ENCODE assay signal across 17 mouse cellular contexts in the genomic region with DNA sequence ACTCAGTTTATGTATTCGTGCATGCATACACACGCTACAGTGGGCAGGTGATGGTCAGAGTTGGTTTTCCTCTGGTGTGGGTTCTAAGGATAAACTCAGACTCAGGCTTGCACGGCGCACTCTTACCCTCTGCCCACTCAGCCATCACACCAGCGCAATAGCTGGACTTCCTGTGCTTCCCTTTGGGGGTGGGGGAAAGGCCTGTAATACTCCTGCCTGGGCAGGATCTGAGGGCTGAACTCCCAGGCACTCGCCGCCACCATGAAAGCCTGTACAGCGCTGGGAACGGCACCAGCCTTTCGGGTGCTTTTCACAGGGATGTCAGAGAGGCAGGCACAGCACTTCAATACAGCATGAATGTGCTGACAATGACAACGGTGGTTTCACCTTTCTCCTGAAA. TPM values are rescaled to one million over a fixed set of nuclear protein-coding genes. Genes with fewer than 3 reads are reported as not detected.
DNase-seq lines count a peak whose midpoint lies in the region; ATAC-seq and TF ChIP-seq lines count a peak whose summit lies in the region.
"Had no signal": no experiment of that assay in that cellular context is flagged by ENCODE, and none has a peak within 500 bp of the region (broad histone marks: within the 10 kb centered on the region; RNA-seq: fewer than 3 reads in every experiment).

No protein-coding gene starts in this region.

- ATAC-seq in heart, embryonic 11.5 days (replicated peaks; ENCODE audit: insufficient number of reproducible peaks, low FRiP score, low TSS enrichment), result no peak
- ATAC-seq in hindbrain, postnatal 0 days, result no peak
- ATAC-seq in hindbrain, embryonic 11.5 days (ENCODE audit: low FRiP score), result no peak
- ATAC-seq in midbrain, embryonic 14.5 days (ENCODE audit: low FRiP score, low TSS enrichment), result no peak
- no peak for ATAC-seq in liver, postnatal 0 days
- no peak for ATAC-seq in intestine, embryonic 15.5 days
- ATAC-seq: midbrain, embryonic 15.5 days had no signal

- H3K27me3 ChIP-seq in heart, embryonic 11.5 days (ENCODE audit: control insufficient read depth, insufficient read depth, low read length), result no peaks in the 10 kb centered on the region
- H3K27me3 ChIP-seq in hindbrain, postnatal 0 days (ENCODE audit: insufficient read depth, low read length), result no peaks in the 10 kb centered on the region
- no peaks in the 10 kb centered on the region for H3K27me3 ChIP-seq in hindbrain, embryonic 11.5 days (ENCODE audit: control insufficient read depth, insufficient read depth, low read length)
- H3K27me3 ChIP-seq in midbrain, embryonic 10.5 days (ENCODE audit: low read depth, poor library complexity, severe bottlenecking), result no peaks in the 10 kb centered on the region
- H3K27me3 ChIP-seq in midbrain, embryonic 14.5 days (ENCODE audit: control insufficient read depth, insufficient read depth, low read length), result no peaks in the 10 kb centered on the region
- no peaks in the 10 kb centered on the region for H3K27me3 ChIP-seq in liver, postnatal 0 days (ENCODE audit: insufficient read depth, low read length)
- no peaks in the 10 kb centered on the region for H3K27me3 ChIP-seq in intestine, embryonic 15.5 days (replicated peaks)
- H3K27me3 ChIP-seq: midbrain, embryonic 15.5 days; stomach, embryonic 15.5 days had no signal

- no peak overlapping the region for H3K27ac ChIP-seq in heart, embryonic 11.5 days (ENCODE audit: low read depth, low read length)
- H3K27ac ChIP-seq in hindbrain, postnatal 0 days, result peak overlapping the region; percentile 36; the same call in 1 of the 2 replicates
- no peak overlapping the region for H3K27ac ChIP-seq in hindbrain, embryonic 11.5 days (ENCODE audit: low read depth, low read length)
- H3K27ac ChIP-seq in midbrain, embryonic 10.5 days (replicated peaks), result 0 out of 2 replicates have a peak overlapping the region, but pooled peaks have one; percentile 33
- no peak overlapping the region for H3K27ac ChIP-seq in midbrain, embryonic 14.5 days (replicated peaks; ENCODE audit: low read depth, low read length)
- H3K27ac ChIP-seq in liver, postnatal 0 days (ENCODE audit: low read depth), result 0 out of 2 replicates have a peak overlapping the region, but pooled peaks have one; percentile 9
- no peak overlapping the region for H3K27ac ChIP-seq in intestine, embryonic 15.5 days
- H3K27ac ChIP-seq: forebrain, embryonic 10.5 days; midbrain, embryonic 15.5 days; stomach, embryonic 15.5 days had no signal

- TF ChIP-seq CTCF in hindbrain, postnatal 0 days (IDR thresholded peaks at IDR 0.05; ENCODE audit: low read depth), result no peak
- no peak for TF ChIP-seq CTCF in liver, postnatal 0 days (IDR thresholded peaks at IDR 0.05; ENCODE audit: low read depth)

- H3K4me1 ChIP-seq in heart, embryonic 11.5 days (ENCODE audit: control insufficient read depth, insufficient read depth, low read length), result peaks cover 31% of the 10 kb centered on the region
- H3K4me1 ChIP-seq in hindbrain, postnatal 0 days (ENCODE audit: insufficient read depth, low read length), result no peaks in the 10 kb centered on the region
- H3K4me1 ChIP-seq in hindbrain, embryonic 11.5 days (replicated peaks; ENCODE audit: control insufficient read depth, insufficient read depth, low read length), result no peaks in the 10 kb centered on the region
- H3K4me1 ChIP-seq in midbrain, embryonic 10.5 days, result no peaks in the 10 kb centered on the region
- H3K4me1 ChIP-seq in midbrain, embryonic 14.5 days (ENCODE audit: control insufficient read depth, insufficient read depth, low read length), result no peaks in the 10 kb centered on the region
- H3K4me1 ChIP-seq in liver, postnatal 0 days (ENCODE audit: insufficient read depth), result peaks cover 12% of the 10 kb centered on the region
- peaks cover 6% of the 10 kb centered on the region; the same call in 1 of the 2 replicates for H3K4me1 ChIP-seq in intestine, embryonic 15.5 days (replicated peaks)

- no peak for TF ChIP-seq EP300 in liver, postnatal 0 days (IDR thresholded peaks at IDR 0.05; ENCODE audit: low read depth)

- no peak for DNase-seq in heart, adult 9 months (ENCODE audit: low spot score in 2 of 2)
- DNase-seq in hindbrain, postnatal 0 days (ENCODE audit: low spot score), result no peak
- DNase-seq in hindbrain, embryonic 11.5 days (ENCODE audit: low spot score), result no peak
- no peak for DNase-seq in midbrain, embryonic 10.5 days (ENCODE audit: low spot score)
- no peak for DNase-seq in midbrain, embryonic 14.5 days
- DNase-seq in liver, postnatal 0 days, result no peak
- DNase-seq: cerebellum, adult 11-12 months; layer of hippocampus, postnatal 36 days; left cerebral cortex, postnatal 4 days; lung, adult 18-20 months; lung, postnatal 36 days; spleen, adult 18-20 months had no signal

- no peaks in the 10 kb centered on the region for H3K9me3 ChIP-seq in heart, embryonic 11.5 days (replicated peaks; ENCODE audit: control insufficient read depth, low read length)
- H3K9me3 ChIP-seq in hindbrain, postnatal 0 days (ENCODE audit: low read length), result no peaks in the 10 kb centered on the region
- H3K9me3 ChIP-seq in hindbrain, embryonic 11.5 days (ENCODE audit: control insufficient read depth, low read length), result no peaks in the 10 kb centered on the region
- H3K9me3 ChIP-seq in midbrain, embryonic 10.5 days (replicated peaks), result peaks cover 13% of the 10 kb centered on the region
- no peaks in the 10 kb centered on the region for H3K9me3 ChIP-seq in midbrain, embryonic 14.5 days (ENCODE audit: control insufficient read depth, low read length)
- H3K9me3 ChIP-seq in liver, postnatal 0 days (ENCODE audit: low read length), result no peaks in the 10 kb centered on the region
- no peaks in the 10 kb centered on the region for H3K9me3 ChIP-seq in intestine, embryonic 15.5 days
- H3K9me3 ChIP-seq: midbrain, embryonic 15.5 days; stomach, embryonic 15.5 days had no signal

- H3K36me3 ChIP-seq in heart, embryonic 11.5 days (ENCODE audit: control insufficient read depth, insufficient read depth, low read length), result peaks cover 16% of the 10 kb centered on the region
- H3K36me3 ChIP-seq in hindbrain, postnatal 0 days (ENCODE audit: insufficient read depth, low read length), result peaks cover 22% of the 10 kb centered on the region
- peaks cover 10% of the 10 kb centered on the region for H3K36me3 ChIP-seq in hindbrain, embryonic 11.5 days (ENCODE audit: control insufficient read depth, insufficient read depth, low read length)
- peaks cover 58% of the 10 kb centered on the region for H3K36me3 ChIP-seq in midbrain, embryonic 10.5 days
- peaks cover 37% of the 10 kb centered on the region for H3K36me3 ChIP-seq in midbrain, embryonic 14.5 days (ENCODE audit: control insufficient read depth, insufficient read depth, low read length)
- peaks cover 32% of the 10 kb centered on the region for H3K36me3 ChIP-seq in liver, postnatal 0 days (replicated peaks; ENCODE audit: insufficient read depth, low read length)
- H3K36me3 ChIP-seq in intestine, embryonic 15.5 days, result peaks cover 24% of the 10 kb centered on the region

- peak overlapping the region; percentile 25; the same call in 1 of the 2 replicates for H3K4me2 ChIP-seq in heart, embryonic 11.5 days
- no peak overlapping the region for H3K4me2 ChIP-seq in hindbrain, postnatal 0 days (ENCODE audit: low read depth, low read length)
- H3K4me2 ChIP-seq in hindbrain, embryonic 11.5 days (replicated peaks; ENCODE audit: low read depth, low read length), result no peak overlapping the region
- H3K4me2 ChIP-seq in midbrain, embryonic 14.5 days (ENCODE audit: low read length), result no peak overlapping the region
- no peak overlapping the region for H3K4me2 ChIP-seq in liver, postnatal 0 days (ENCODE audit: low read depth, low read length)
- H3K4me2 ChIP-seq in intestine, embryonic 15.5 days (replicated peaks), result no peak overlapping the region
- H3K4me2 ChIP-seq: midbrain, embryonic 15.5 days; stomach, embryonic 15.5 days had no signal

- no peak overlapping the region for H3K4me3 ChIP-seq in heart, embryonic 11.5 days (ENCODE audit: low read depth, low read length)
- H3K4me3 ChIP-seq in hindbrain, postnatal 0 days (ENCODE audit: low read length), result no peak overlapping the region
- H3K4me3 ChIP-seq in hindbrain, embryonic 11.5 days (ENCODE audit: low read depth, low read length), result no peak overlapping the region
- no peak overlapping the region for H3K4me3 ChIP-seq in midbrain, embryonic 10.5 days
- no peak overlapping the region for H3K4me3 ChIP-seq in midbrain, embryonic 14.5 days (replicated peaks; ENCODE audit: low read depth, low read length)
- no peak overlapping the region for H3K4me3 ChIP-seq in liver, postnatal 0 days (ENCODE audit: low read depth, low read length)
- H3K4me3 ChIP-seq in intestine, embryonic 15.5 days (replicated peaks), result no peak overlapping the region
- H3K4me3 ChIP-seq: forebrain, embryonic 10.5 days; midbrain, embryonic 15.5 days; stomach, embryonic 15.5 days had no signal

- WGBS in heart, embryonic 11.5 days (ENCODE audit: insufficient replicate concordance), result 56% methylated on average over 11 of the region's 11 CpGs
- WGBS in hindbrain, postnatal 0 days, result 72% methylated on average over 11 of the region's 11 CpGs
- 83% methylated on average over 11 of the region's 11 CpGs for WGBS in hindbrain, embryonic 11.5 days
- WGBS in midbrain, embryonic 10.5 days, result 91% methylated on average over 11 of the region's 11 CpGs
- WGBS in midbrain, embryonic 14.5 days, result 86% methylated on average over 11 of the region's 11 CpGs
- WGBS in liver, postnatal 0 days (ENCODE audit: insufficient replicate concordance), result 62% methylated on average over 11 of the region's 11 CpGs
- 71% methylated on average over 11 of the region's 11 CpGs for WGBS in intestine, embryonic 15.5 days

- H3K9ac ChIP-seq in heart, embryonic 11.5 days (ENCODE audit: low read depth, low read length), result 0 out of 2 replicates have a peak overlapping the region, but pooled peaks have one; percentile 3
- H3K9ac ChIP-seq in hindbrain, postnatal 0 days (replicated peaks; ENCODE audit: low read length), result no peak overlapping the region
- H3K9ac ChIP-seq in hindbrain, embryonic 11.5 days (ENCODE audit: low read depth, low read length), result no peak overlapping the region
- H3K9ac ChIP-seq in midbrain, embryonic 14.5 days (replicated peaks; ENCODE audit: low read length), result no peak overlapping the region
- no peak overlapping the region for H3K9ac ChIP-seq in liver, postnatal 0 days (replicated peaks)
- no peak overlapping the region for H3K9ac ChIP-seq in intestine, embryonic 15.5 days
- H3K9ac ChIP-seq: midbrain, embryonic 15.5 days; stomach, embryonic 15.5 days had no signal

RNA-seq across cellular contexts. Expression of a gene that starts 15.3 kb away (rescaled TPM):
- polyA plus RNA-seq in heart, embryonic 11.5 days (2014; fragmentation: Nextera tagmentation; extraction: Ambion mirVana), result 7.5 TPM in 2 replicates
- total RNA-seq in hindbrain, postnatal 0 days (2014; rRNA removed), result 16.9 and 17.4 TPM in 2 replicates
- polyA plus RNA-seq in hindbrain, postnatal 0 days (2015; fragmentation: Nextera tagmentation; extraction: Ambion mirVana), result 11.0 and 13.0 TPM in 2 replicates
- polyA plus RNA-seq in hindbrain, embryonic 11.5 days (2014; fragmentation: Nextera tagmentation; extraction: Ambion mirVana), result 17.6 and 22.0 TPM in 2 replicates
- polyA plus RNA-seq in midbrain, embryonic 10.5 days (2016; fragmentation: Nextera tagmentation; extraction: Ambion mirVana), result 12.3 and 14.8 TPM in 2 replicates
- 17.3 and 23.9 TPM in 2 replicates for polyA plus RNA-seq in midbrain, embryonic 14.5 days (2014; fragmentation: Nextera tagmentation; extraction: Ambion mirVana)
- 2.3 and 3.0 TPM in 2 replicates for polyA plus RNA-seq in liver, postnatal 0 days (2015; fragmentation: Nextera tagmentation; extraction: Ambion mirVana)
- polyA plus RNA-seq in intestine, embryonic 15.5 days (2015; fragmentation: Nextera tagmentation; extraction: Ambion mirVana), result 7.4 and 10.5 TPM in 2 replicates

Comparison
In these comparisons a context has a peak if more than half of its experiments do, and no peak if none do; other contexts are left out.
1. H3K27ac ChIP-seq: peak in hindbrain, postnatal 0 days (single experiment), midbrain, embryonic 10.5 days (single experiment) and liver, postnatal 0 days (single experiment); none in heart, embryonic 11.5 days (single experiment), hindbrain, embryonic 11.5 days (single experiment), midbrain, embryonic 14.5 days (single experiment) and intestine, embryonic 15.5 days (single experiment).